Mouse (Mus musculus) heart, postnatal 0 days (tissue): ENCODE results near the gene Gpr176.

Experiments
- CTCF ChIP-seq: IDR thresholded peaks from 2 replicates; pipeline ENCODE4 v1.5.1; 2016; ENCODE audit warnings: antibody characterized with exemption, control low read depth, low read depth
- EP300 ChIP-seq: IDR thresholded peaks from 2 replicates; pipeline ENCODE4 v1.6.1; 2016; ENCODE audit warnings: antibody characterized with exemption, low read depth

GRCm38 (mm10) chr2:118270213-118270612 lies 103.0 kb downstream of the Gpr176 start:
- TF ChIP-seq CTCF: no peak
- no peak for TF ChIP-seq EP300
